Mouse (Mus musculus): ENCODE data around the gene Lrmda. TPM values are rescaled to one million over a fixed set of nuclear protein-coding genes. Genes with fewer than 3 reads are reported as not detected.

The Lrmda gene
- total RNA-seq, 2 experiments from 2014 or later: 2.3 to 3.1 TPM

DNA sequence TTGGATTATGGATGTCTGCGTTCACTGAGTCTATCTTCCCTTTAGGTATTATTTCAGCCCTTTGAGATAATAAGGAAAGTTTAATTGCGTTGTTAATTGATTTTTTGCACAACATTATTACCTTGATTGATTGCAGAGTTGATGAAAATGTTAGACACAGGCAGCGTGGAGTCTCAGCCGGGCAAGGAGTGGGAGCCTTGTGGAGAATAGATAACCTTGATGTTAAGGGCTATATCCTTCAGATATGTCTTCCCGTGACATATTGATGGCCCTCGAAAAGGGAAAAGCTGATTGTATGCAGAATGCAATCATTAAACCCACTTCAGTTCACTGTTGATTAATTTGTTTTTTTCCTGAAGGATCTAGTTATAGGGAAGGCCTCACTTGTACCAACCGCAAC lies 1021.5 kb downstream of the Lrmda start:
- no peak for DNase-seq (ENCODE audit: low spot score)

DNA sequence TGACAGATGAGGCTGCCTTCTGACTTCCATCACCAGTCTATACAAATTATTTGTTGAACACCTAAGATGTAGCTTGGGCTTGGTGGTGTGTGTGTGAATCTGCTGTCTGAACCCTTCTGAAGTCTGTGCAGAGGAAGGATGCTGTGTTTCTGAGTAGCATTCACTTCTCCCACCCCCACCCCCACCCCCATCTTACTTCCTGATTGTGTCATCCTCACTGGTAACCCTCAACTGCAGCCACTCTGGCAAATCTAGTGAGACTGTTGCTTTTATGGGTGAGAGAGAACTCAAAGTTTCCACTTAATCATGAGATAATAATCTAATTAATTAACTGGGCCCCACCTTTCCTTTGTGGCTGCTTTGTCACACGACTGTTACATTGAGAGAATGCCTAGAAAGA lies 1025.8 kb downstream of the Lrmda start:
- DNase-seq (ENCODE audit: low spot score): no peak

DNA sequence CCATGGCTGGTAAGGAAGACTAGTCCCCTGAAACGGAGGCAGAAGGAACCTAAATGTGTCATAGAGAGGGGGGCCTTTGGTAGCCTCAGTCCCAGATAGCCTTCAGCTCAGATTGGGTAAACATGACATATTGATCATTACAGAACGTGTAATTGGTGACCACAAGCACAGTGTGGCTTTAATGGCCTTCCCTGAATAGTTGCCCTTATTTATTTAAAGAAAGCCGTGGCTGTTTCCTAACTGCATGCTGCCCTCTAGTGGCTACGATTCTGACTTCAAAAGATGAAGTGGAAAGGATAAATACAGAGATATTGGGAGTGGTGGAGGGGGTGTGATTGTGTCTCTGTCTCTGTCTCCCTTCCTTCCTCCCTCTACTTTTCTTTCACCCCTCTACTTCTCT lies 1026.8 kb downstream of the Lrmda start:
- DNase-seq (ENCODE audit: low spot score): peak; percentile 82

DNA sequence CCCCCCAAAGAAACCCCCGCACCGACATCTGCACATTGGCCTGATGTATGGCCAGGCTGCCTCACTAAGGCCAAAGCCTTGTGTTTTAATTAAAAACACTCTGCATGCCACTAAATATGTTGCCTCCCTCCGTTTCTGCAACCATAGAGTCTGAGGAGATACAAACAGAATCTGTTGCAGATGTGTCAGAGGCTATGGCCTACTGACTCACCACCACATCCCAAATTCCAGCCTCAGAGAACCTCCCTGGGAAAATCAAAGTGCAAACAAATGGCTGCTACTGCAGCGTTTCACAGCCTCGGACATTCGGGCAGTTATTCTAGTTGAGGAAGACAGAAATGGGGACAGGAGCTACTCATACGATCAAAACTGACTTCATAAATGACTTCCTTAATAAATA lies 1031.9 kb downstream of the Lrmda start:
- DNase-seq (ENCODE audit: low spot score): no peak

DNA sequence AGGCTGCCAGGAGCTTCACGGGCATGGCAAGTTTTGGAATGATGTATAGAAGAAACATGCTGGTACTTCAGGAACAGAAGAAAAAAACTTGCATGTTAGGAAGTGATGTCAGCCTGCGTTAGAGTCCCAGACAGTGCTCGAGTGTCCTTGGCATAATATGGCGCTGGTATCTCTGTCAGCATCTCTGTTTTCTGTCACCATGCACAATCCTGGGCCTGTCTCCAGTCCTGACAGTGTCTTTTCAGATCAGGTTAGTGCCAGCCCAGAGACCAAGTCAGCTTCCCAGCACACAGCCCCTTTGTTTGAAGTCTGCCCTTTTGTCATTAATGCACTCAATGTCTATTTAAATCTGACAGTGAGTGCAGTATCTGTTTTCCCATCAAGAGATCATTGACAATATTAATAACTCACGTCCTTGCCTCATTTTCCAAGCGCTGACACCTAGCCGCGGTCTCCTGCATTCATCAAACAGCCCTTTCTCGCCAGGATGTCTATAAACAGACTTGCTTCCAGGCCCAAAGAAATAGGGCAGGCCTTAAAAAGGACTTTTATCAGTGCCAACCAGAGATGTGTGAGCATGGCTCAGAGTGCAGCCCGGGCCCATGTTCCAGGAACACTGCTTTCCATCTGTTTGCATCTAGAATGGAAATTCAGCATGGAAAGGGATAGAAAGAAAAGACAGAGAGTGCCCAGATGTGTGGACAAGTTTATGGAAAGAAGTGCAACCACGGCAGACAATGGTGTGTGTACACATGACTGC lies 1033.5 kb downstream of the Lrmda start:
- no peak for DNase-seq (ENCODE audit: low spot score)

DNA sequence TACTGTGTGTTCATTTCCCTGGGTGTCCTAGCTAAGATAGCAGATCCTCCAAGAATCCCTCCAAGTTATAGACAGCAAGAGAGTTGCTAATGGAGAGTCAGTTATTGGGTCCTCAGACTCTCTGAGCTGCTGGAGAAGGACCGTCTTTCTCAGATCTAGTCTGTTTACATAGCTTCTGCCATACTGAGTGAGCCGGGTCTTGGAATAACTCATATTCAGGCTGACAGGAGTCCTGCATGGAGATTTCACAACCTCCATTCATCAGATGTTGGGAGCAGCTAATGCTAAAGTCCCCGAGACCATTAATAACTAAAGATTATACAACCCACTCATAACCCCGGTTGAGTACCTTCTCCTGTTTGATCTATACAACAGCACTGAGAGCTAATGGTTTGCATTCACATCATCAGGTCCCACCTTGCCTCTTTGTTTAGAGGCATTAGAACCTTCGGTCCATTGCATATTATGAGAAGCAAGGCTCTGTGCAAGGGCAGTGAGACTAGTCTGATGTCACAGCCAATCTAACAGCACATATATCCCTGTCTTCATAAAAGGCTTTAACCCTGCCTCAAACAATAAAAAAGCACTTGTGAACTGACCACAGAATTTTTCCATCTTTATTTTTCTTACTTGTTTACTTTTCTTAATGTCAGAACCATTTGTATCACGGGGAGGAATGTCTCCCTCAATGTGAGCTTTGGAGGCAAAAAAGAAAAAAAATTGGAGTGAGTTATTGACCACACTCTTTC lies 1037.9 kb downstream of the Lrmda start:
- no peak for DNase-seq (ENCODE audit: low spot score)

DNA sequence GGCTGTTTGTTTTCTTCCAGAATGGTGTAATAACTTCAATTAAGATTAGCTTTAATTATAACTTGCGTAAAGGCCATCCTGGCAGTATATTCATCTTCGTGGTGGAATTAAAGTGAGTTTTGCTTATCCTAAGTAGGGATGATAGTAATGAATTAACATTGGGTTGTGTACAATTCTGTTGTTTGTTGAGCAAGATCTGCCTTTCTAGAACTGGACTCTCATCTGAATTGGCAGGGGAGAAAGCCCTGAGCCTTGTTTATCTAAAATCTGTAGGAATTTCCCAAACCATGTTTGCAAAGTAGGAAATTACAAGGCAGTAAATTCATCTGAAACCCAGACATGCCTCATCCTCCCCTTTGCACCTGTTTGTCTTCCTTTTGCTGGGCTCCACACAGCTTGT lies 1038.5 kb downstream of the Lrmda start:
- DNase-seq (ENCODE audit: low spot score): no peak

DNA sequence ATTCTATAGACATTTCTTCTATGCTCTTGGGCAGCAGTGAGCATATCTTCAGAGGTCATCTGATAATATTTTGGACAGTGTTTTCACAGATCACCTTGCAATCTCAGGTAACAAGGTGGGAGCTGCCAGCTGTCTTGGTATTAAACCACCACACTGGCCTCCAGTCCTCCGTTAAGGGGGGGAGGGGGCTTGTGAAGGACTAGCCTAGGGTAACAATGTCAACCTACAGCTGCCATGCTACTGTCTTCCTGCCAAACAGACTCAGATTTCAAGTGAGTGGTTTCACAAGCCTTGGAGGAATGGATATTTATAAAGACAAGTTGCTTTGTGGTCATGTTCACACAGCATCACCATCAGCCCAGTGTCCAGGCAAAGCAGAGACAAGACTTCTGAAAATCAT lies 1059.2 kb downstream of the Lrmda start:
- DNase-seq (ENCODE audit: low spot score): no peak

DNA sequence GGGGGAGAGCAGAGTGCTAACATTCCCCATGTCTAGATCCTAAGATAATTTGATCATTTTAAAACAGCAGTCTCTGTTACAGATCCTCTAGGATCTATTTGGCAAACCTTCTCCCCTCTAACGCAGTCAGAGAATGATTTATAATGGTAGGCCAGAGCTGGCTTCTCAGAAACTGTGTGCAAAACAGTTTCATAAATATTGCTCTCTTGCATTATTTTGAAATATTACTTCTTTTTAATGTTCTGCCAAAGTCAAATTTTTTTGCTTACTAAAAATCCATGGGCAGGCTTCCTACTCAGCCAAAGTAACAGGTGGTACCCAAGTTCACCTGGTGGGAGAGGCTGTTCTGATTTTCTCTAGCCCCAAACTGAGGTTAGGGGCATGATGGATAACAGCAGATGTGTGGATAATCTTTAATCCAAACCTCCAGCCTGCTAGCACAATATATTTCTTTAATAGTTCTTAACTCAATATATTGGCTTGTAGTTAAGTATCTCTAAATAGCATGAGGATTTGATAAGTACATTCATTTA lies 1064.8 kb downstream of the Lrmda start:
- DNase-seq (ENCODE audit: low spot score): no peak

DNA sequence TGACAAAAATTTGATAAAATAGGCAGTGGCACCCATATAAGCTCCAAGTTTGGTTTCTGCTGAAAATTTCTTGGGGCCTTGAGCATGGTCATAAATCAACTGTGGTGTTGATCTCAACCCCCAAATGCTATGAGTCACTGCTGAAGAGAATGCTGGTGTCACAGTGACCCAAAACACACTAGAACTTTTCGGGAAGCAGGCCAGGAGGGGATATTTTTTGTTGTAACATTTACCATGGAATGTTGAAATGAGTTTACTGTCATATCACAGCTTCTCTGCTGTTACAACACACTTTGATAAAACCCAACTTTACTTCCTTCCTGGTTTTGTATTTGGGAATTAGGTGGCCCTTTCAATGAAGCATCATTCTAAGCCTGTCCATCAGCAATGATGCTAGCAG lies 1065.3 kb downstream of the Lrmda start:
- DNase-seq (ENCODE audit: low spot score): peak; percentile 28

DNA sequence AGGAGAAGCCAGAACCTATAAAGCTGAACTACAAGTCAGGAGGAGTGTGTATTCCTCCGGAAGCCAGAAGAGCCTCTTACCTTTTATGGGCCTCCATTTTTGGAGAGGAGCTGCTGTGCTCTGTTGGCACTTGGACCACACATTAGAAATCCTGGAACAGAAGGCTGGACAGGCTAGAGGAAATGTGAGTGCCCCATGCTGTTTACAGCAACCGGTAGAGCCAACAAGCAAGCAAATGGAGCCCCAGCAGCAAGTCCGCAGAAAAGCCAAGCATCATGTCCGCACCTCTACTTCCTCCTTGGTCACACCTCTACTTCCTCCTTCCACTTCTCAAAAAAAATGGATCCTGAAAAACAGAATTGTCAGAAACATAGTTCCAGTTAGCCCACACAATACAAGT lies 1073.8 kb downstream of the Lrmda start:
- DNase-seq (ENCODE audit: low spot score): no peak

DNA sequence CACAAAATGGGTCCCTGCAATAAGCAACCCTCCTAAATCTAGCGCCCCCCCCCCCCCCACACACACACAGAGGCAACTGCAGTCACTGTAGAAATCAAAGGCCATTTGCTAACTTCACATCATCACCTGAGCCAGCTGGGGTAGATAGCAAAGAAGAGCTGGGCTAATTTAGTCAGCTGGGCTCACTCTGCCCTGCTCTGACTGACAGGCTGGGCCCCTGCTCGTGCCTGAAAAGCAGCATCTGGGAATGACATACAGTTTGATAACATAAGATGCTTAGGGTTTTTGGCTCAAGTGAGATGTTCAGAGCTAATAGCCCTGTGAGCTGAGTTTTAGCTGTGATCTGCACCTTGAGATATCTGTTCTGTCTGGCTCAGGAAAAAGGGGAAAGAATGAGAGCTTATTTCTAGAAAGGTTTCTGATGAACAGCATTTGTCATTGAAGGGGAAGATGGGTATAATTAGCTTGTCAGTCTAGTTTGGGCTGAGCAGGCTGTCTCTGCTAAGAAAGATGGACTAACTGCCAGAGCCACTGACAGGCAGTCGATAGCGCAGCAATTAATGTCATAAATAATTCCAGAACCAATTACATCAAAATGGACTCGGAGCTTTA lies 1075.1 kb downstream of the Lrmda start:
- DNase-seq (ENCODE audit: low spot score): no peak

DNA sequence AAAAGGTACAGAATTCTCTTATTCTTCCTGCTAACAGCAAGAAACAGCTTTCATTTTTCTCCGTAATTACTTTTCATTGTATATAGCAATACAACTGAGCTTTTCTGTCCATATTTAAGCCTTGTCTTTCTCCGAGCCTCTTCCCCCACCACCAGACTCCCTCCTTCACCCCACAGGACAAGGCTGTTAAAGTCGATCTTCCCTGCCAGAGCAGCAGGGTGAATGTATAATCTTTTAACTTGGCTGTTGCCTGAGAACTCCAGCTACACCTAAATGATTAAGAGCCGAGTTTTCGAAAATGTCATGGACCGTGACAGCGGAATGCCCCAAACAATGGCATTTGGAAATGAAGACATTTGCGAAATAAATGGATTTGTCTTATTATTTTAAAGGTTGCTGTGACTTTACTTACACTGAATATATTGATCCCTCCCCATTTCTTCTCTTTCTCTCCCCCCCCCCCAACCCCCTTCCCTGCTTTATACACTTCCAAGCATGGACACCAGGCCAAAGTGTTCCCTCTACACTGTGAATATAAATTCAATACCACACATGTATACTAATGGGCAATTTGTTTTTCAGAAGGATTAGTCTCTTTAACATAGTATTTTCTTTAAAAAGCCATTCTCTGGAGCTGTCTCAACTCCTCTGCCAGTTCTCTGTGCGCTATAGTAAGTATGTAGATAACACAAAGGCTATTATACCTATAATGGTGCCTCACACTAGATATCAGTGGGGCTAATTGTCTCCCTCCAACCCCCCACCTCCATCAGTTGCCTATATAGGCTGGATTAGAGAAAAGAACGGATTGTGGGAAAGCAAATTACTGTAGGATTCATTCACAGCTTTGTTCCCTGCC lies 1075.9 kb downstream of the Lrmda start:
- no peak for DNase-seq (ENCODE audit: low spot score)

DNA sequence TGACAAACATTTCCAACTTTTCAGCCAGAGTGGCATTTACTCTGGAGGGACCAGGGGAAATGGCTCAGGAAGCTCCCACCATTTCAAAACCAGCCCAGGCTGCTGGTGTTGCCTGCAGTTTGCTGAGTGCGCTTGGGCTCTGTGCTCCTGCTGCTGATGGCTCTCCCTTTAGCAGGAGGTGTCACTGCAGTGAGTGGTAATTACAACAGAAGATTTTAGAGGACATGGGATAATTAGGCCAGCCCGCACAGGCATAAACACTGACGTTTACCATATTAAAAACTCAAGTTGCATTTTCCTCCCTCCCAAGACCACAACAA lies 1076.5 kb downstream of the Lrmda start:
- no peak for DNase-seq (ENCODE audit: low spot score)

DNA sequence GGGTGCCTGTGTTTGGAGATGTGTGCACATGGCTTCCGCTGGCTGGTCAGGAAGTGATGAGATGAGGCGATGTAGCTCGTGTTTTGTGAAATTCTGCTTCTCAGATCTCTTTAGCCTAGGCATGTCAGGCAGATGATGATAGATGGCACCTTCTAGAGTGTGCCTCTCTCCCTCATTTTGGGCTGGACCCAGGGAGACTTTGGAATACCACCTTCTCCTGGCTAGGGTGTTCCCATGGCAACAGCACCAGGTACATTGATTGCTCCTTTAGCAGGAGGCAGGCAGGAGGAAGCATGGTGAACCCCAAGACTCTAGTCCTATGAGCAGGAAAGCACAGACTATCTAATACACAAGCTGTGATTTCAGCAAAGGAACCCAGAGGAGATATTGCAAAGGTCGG lies 1076.9 kb downstream of the Lrmda start:
- DNase-seq (ENCODE audit: low spot score): no peak

Small RNAs within 50 kb of the gene (microRNA-seq; reads per million reads assigned to microRNA genes)
- gene Gm27532: not detected

Other genes starting within 250 kb of the Lrmda start
- gene Vdac2, start 194.5 kb upstream of the Lrmda start, total RNA-seq (2021): 100 to 1,000 TPM; 304 to 312 TPM
- gene Comtd1, start 170.7 kb upstream of the Lrmda start, total RNA-seq (2021): 10 to 100 TPM in 1 of 2 experiments, 1 to 10 TPM in 1; 6.1 to 11.3 TPM
- gene Zfp503, start 30.1 kb upstream of the Lrmda start, total RNA-seq (2021): 1 to 10 TPM; 4.7 to 7.6 TPM

Measured in gastrocnemius, adult 18-20 months (tissue).